Mouse (Mus musculus) ES-E14 (cell line): ENCODE data around the gene Egfl8.

Experiments used
- CHD2 ChIP-seq: IDR thresholded peaks from 2 replicates; pipeline ENCODE4 v1.6.1; 2014; ENCODE audit warnings: mild to moderate bottlenecking, low read depth, low read length, inconsistent platforms
- MAFK ChIP-seq: IDR thresholded peaks from 2 replicates; pipeline ENCODE4 v1.6.1; 2014; ENCODE audit warnings: mild to moderate bottlenecking, low read depth, low read length, inconsistent platforms; ENCODE audit not compliant: insufficient read depth
- ZC3H11A ChIP-seq: IDR thresholded peaks from 2 replicates; pipeline ENCODE4 v1.6.1; 2012; ENCODE audit warnings: low read depth, mild to moderate bottlenecking, inconsistent platforms, low read length, borderline replicate concordance
- ZNF384 ChIP-seq: IDR thresholded peaks from 2 replicates; pipeline ENCODE4 v1.6.1; 2012; ENCODE audit warnings: low read depth, low read length, inconsistent platforms

DNA sequence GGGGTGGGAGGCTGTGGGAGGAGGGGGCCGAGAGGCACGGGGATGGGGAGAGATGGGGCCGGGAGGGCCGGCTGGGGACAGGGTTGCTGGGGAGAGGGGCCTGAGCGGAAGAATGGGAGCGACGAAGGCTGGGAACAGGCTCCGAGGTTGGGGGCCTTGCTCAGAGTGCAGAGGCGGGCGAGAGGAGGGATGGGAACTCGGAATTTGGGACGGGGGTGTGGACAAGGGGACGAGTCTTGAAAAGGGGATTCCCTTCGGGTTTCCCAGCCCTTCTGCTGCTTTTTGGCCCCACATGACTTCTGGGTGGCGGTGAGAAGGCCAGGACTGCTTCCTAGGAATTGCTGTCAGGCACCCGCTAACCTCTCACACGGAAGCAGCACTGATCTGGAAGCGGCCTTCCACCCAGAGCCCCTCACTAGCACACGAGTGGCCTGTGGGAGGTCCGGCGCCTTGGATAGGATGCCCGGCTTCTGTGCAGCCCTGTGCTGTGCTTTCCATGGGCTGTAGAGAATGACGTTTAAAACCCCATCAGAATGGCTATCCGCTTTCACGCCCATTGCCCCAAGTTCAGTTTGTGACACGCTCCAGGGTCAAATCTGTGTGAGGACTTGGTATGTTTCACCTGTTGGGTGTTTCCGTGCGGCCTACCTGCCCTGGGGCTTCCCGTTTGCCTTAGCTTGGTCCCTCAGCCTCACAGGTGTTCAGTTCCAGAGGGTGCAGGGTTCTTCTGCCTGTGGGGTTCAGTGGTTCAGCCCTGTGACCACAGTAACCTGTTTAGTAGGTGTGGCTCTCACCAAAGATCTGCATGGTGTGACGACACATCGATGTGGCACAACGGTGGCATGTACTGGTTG lies 9.4 kb downstream of the Egfl8 start:
- TF ChIP-seq ZNF384 (no peak), MAFK (no peak), ZC3H11A (no peak), CHD2 (no peak)
